Comparison of ENCODE assay signal across 8 mouse cellular contexts in the genomic region with DNA sequence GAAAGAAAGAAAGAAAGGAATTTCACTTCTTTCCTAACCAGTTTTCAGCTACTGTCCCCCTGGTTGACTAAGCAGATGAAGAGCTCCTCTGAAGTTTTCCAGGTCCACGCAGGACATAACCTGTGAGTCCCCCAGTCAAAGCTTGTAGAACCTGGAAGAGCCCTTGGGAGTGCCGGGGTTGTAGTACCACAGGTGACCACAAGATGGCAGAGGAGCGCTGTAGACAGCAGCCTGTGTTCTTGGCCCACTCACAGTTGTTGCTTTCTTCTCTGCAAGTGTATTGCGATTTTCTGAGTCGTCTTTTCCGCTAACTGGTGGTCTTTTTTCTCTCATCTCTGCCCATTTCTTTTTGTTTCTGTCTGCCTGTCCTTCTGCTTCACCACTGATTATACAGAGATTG.
DNase-seq lines count a peak whose midpoint lies in the region; ATAC-seq and TF ChIP-seq lines count a peak whose summit lies in the region.

No protein-coding gene starts in this region.

- no peak overlapping the region for H3K4me3 ChIP-seq in embryonic facial prominence, embryonic 14.5 days (ENCODE audit: low read depth, low read length)
- no peak overlapping the region for H3K4me3 ChIP-seq in hindbrain, postnatal 0 days (ENCODE audit: low read length)
- H3K4me3 ChIP-seq in liver, embryonic 13.5 days (replicated peaks): no peak overlapping the region

- no peak overlapping the region for H3K27ac ChIP-seq in embryonic facial prominence, embryonic 14.5 days (replicated peaks; ENCODE audit: low read depth, low read length)
- no peak overlapping the region for H3K27ac ChIP-seq in hindbrain, postnatal 0 days
- no peak overlapping the region for H3K27ac ChIP-seq in liver, embryonic 13.5 days

- H3K4me1 ChIP-seq in embryonic facial prominence, embryonic 14.5 days (ENCODE audit: control insufficient read depth, insufficient read depth, low read length): peaks cover 2% of the 10 kb centered on the region; the same call in 1 of the 2 replicates
- peaks cover 8% of the 10 kb centered on the region; the same call in 1 of the 2 replicates for H3K4me1 ChIP-seq in hindbrain, postnatal 0 days (ENCODE audit: insufficient read depth, low read length)
- peaks cover 49% of the 10 kb centered on the region for H3K4me1 ChIP-seq in liver, embryonic 13.5 days (replicated peaks)

- H3K27me3 ChIP-seq in embryonic facial prominence, embryonic 14.5 days (replicated peaks; ENCODE audit: control insufficient read depth, insufficient read depth, low read length): no peaks in the 10 kb centered on the region
- no peaks in the 10 kb centered on the region for H3K27me3 ChIP-seq in hindbrain, postnatal 0 days (ENCODE audit: insufficient read depth, low read length)
- H3K27me3 ChIP-seq in liver, embryonic 13.5 days: 0 out of 2 replicates have a peak, but pooled peaks cover 5% of the 10 kb centered on the region

- no peak overlapping the region for H3K9ac ChIP-seq in embryonic facial prominence, embryonic 14.5 days (ENCODE audit: low read depth, low read length)
- no peak overlapping the region for H3K9ac ChIP-seq in hindbrain, postnatal 0 days (replicated peaks; ENCODE audit: low read length)
- no peak overlapping the region for H3K9ac ChIP-seq in liver, embryonic 13.5 days

- no peaks in the 10 kb centered on the region for H3K9me3 ChIP-seq in embryonic facial prominence, embryonic 14.5 days (ENCODE audit: control insufficient read depth, low read length)
- H3K9me3 ChIP-seq in hindbrain, postnatal 0 days (ENCODE audit: low read length): no peaks in the 10 kb centered on the region
- no peaks in the 10 kb centered on the region for H3K9me3 ChIP-seq in liver, embryonic 13.5 days (replicated peaks)

- H3K4me2 ChIP-seq in embryonic facial prominence, embryonic 14.5 days (ENCODE audit: low read depth, low read length): no peak overlapping the region
- H3K4me2 ChIP-seq in hindbrain, postnatal 0 days (ENCODE audit: low read depth, low read length): no peak overlapping the region
- H3K4me2 ChIP-seq in liver, embryonic 13.5 days: no peak overlapping the region

- peak; percentile 97 for TF ChIP-seq CTCF in hindbrain, postnatal 0 days (IDR thresholded peaks at IDR 0.05; ENCODE audit: low read depth)

- 4% methylated on average over 6 of the region's 6 CpGs for WGBS in embryonic facial prominence, embryonic 14.5 days
- 5% methylated on average over 6 of the region's 6 CpGs for WGBS in hindbrain, postnatal 0 days
- 1% methylated on average over 6 of the region's 6 CpGs for WGBS in liver, embryonic 13.5 days (ENCODE audit: insufficient replicate concordance)

- H3K36me3 ChIP-seq in embryonic facial prominence, embryonic 14.5 days (ENCODE audit: control insufficient read depth, insufficient read depth, low read length): no peaks in the 10 kb centered on the region
- peaks cover 13% of the 10 kb centered on the region; the same call in 1 of the 2 replicates for H3K36me3 ChIP-seq in hindbrain, postnatal 0 days (ENCODE audit: insufficient read depth, low read length)
- no peaks in the 10 kb centered on the region for H3K36me3 ChIP-seq in liver, embryonic 13.5 days

- no peak; the same call in 1 of the 2 replicates for ATAC-seq in embryonic facial prominence, embryonic 14.5 days (ENCODE audit: low read depth)
- ATAC-seq in hindbrain, postnatal 0 days: no peak
- ATAC-seq in liver, embryonic 13.5 days (ENCODE audit: low read depth): no peak

- DNase-seq in urinary bladder, adult 18-20 months (ENCODE audit: low spot score in 2 of 2): peak; percentile 39 to 62
- DNase-seq in urinary bladder, postnatal 10 days (ENCODE audit: low spot score): no peak
- peak; percentile 42 to 47 for DNase-seq in adrenal gland, postnatal 4 days (ENCODE audit: low spot score in 2 of 2)
- DNase-seq in embryonic facial prominence, embryonic 14.5 days (ENCODE audit: low spot score): peak; percentile 84
- DNase-seq in hindbrain, postnatal 0 days (ENCODE audit: low spot score): peak; percentile 90
- DNase-seq in liver, embryonic 13.5 days: peak; percentile 76
- DNase-seq in ovary, postnatal 36 days (ENCODE audit: low spot score): peak; percentile 77
- peak; percentile 69 to 75 for DNase-seq in thymus, postnatal 36 days
